Mouse (Mus musculus): ENCODE measurements at regions not wholly inside any gene's neighbourhood (a gene's known extent, or its start where the extent isn't known, plus 50 kb on each side); places are given as distances from the start of the nearest gene placed in this dataset.

DNA sequence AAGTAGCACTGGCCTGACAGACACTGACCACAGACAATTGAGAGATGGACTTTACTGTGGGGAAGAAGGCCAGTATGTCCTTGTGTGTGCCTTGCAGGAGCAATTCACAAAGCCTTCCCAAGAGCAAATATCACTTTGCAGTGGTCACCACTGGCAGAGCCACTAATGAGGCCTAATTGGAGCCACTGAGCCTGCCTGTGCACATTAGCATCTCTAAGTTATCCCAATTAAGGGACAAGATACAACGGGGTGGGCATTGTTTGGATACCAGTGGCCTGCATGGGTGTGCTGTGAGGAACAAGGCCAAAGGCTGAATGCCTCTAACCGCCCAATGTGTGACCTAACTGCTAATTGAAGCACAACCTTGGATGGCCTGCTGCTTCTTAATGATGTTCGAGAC lies 433.4 kb upstream of the Ptbp2 start:
- DNase-seq = no peak

DNA sequence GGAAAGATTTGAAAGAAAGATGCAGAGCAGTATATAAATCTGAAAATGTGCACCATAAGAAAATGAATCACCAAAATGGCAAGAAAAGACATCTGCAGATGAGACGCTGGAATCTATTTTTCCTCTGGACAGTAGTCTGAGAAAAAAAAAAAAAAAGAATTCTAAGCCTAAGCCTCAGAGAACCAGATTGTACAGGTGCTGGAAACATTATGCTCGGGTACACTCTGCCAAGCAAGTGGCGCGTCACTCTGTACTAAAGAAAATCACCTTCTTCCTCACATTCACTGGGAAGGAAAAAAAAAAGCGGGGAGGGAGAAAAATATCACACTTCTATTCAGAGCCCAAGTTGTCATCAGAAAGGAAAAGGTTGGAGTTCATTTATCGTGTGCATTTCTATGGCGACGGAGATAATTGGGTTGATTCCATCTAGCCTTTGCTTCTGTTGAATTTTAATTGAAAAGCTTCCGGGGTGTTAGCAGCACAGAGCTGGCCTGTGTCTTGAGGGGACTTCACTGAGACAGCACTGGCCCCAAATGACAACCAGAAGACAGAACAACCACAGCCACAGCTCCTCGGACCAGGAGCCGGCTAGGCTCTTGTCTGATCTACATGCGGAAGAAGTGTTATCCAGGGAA lies 430.5 kb upstream of the Ptbp2 start:
- no peak for DNase-seq

DNA sequence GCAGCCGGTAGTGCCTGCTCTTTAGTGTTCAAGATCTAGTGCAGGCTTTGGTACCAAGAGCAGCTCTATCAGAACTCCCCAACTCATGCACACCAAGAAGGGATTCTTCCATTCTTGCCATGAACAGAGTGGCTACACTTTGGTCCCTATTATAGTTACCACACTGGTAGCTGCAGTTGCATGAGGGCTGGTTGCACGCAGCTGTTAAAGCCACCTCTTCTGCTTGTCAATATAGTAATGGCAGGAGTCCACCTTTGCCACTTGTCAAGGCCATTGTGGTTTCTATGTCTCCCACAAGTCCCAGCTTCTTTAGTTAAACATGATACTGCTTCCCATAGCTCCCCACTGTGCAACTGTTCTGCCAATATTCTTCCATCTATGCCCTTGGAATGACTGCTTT lies 415.1 kb upstream of the Ptbp2 start:
- no peak for DNase-seq

DNA sequence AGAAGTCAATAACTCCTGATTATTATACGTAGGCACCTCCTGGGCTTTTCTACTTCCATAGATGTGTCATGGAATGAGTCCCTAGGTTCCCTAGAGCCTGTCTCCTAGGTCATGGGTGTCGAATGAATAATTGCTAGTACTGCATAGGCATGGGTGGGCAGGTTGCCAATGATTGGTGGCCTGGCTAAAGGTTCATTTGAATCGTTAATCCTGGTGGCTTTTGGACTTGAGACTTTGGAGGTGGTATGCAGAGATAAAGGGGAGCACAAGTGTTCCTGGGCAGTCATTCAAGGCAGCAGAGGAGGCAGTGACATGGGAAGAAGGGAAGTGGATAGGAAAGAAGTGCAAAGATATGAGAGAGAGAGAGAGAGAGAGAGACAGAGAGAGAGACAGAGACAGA lies 410.2 kb upstream of the Ptbp2 start:
- DNase-seq = no peak

DNA sequence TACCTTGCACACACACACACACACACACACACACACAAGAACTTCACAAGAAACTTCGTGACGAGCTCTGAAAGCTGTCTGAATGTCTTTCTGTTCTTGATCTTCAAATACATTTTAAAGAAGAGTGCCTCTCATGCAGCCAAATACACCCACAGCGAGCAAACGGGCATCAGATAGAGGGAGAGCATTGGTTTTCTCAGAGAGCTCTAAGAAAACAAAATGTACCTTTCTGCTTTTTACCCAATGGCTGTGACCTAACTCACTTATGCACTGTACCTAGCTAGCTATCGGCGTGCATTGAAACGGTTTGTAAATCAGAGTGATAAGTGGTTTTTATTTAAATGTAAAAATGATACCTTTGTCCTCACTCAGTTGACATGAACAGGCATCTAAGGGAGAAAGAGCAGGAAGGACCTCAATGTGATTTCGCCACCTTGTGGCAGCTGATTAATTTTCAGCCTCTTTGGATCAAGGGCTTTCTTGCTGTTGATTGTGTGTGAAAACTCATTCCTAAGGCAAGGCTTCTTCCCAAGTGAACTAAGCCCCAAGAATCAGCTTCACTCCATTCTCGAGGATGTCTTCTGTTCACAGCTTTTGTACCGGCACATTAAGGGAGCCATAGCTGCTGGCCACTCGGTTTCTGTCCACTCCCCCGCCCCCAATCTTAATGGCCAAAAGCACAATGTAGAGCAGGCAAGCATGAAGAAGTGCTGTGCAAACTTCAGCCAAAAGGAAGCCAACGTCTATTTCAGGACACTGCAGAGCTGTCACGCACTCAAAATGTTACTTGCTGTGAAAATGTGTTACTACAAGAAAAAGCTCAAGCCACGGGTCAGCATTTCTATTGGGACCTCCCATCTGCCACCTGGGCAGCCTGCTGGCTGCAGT lies 408.4 kb upstream of the Ptbp2 start:
- DNase-seq = peak; percentile 37

- no peak for DNase-seq
Observed at GRCm38 (mm10) chr3:120189606-120190005, 405.3 kb upstream of the Ptbp2 start.

DNA sequence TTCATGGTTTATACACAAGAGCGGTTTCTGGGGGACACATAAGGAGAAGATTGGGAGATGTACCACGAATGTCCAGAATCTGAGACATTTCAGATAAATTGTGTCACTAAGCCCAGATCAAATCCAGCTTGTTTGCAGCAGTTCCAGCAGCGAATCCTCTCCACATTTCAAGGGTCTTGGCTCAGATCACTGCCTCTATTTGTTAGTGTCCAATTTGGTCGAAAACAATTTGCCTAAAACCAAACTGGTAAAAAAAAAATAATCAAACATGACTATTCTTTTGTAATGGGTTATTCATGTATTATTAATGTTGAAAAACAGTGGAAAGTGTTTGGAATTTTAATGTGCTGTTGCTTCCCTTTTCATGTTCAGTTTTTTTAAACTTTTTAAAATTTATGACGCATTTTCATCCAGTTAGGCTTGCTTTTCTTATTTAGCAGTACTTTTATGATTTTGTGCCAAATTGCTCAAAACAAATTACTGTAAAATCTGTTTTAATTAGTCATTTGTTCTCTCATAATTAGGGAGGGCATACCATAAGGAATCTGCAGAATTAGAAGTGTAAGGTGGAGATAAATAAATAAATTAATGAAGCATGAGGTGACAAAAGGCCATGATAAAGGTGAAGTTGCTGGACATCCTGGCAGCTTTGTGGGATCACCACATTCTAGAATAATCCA lies 396.8 kb upstream of the Ptbp2 start:
- no peak for DNase-seq

DNA sequence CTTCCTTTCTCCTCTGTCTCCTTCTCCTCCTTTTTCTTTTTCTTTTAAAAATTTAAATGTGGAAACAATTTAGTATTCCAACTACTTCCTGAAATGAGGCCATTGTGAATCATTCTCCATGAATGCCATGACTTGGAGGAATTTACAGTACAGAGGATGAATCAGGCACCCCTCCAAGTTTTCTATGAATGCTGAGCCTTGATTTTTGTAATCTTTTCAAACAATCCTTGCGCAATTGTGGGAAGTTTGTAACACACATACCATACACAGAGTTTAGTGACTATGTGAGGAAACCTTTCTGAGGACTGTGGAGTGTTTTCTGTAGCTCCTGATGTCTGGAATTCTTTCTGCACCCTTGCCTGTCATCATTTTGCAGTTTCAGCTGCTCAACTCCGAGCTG lies 391.4 kb upstream of the Ptbp2 start:
- DNase-seq = no peak

Data from cerebellum, adult 11 months (tissue).